Mouse (Mus musculus): ENCODE data around the gene Thsd7a. TPM values are rescaled to one million over a fixed set of nuclear protein-coding genes. Genes with fewer than 3 reads are reported as not detected.

The Thsd7a gene
- polyA plus RNA-seq, 1 experiment from 2014 or later, result 3.6 TPM

- ATAC-seq (ENCODE audit: insufficient number of reproducible peaks, insufficient read depth, low FRiP score, low TSS enrichment, low read depth), result no peak
- no peak overlapping the region for H3K4me3 ChIP-seq
These were observed 309.6 kb downstream of the Thsd7a start for GRCm38 (mm10) chr6:12439561-12439960.

GRCm38 (mm10) chr6:12419070-12419469 is 330.1 kb downstream of the Thsd7a start:
- no peak for ATAC-seq (ENCODE audit: insufficient number of reproducible peaks, insufficient read depth, low FRiP score, low TSS enrichment, low read depth)
- H3K4me1 ChIP-seq, result no peaks in the 10 kb centered on the region
- H3K27me3 ChIP-seq, result no peaks in the 10 kb centered on the region
- no peaks in the 10 kb centered on the region for H3K36me3 ChIP-seq
- H3K27ac ChIP-seq, result no peak overlapping the region
- WGBS, result 90% methylated on average over 10 of the region's 10 CpGs
- H3K9ac ChIP-seq, result no peak overlapping the region
- no peak overlapping the region for H3K4me3 ChIP-seq
- no peak overlapping the region for H3K4me2 ChIP-seq
- H3K9me3 ChIP-seq, result no peaks in the 10 kb centered on the region

More at GRCm38 (mm10) chr6:12439561-12439960, 309.6 kb downstream of the Thsd7a start:
- Histone ChIP-seq H3K9ac (no peak overlapping the region), H3K27me3 (no peaks in the 10 kb centered on the region), H3K4me2 (no peak overlapping the region), H3K36me3 (no peaks in the 10 kb centered on the region), H3K4me1 (no peaks in the 10 kb centered on the region), H3K9me3 (no peaks in the 10 kb centered on the region), H3K27ac (no peak overlapping the region)

- H3K27me3 ChIP-seq, result no peaks in the 10 kb centered on the region
- WGBS, result 53% methylated on average over 4 of the region's 4 CpGs
- no peaks in the 10 kb centered on the region for H3K9me3 ChIP-seq
- no peak overlapping the region for H3K27ac ChIP-seq
- H3K9ac ChIP-seq, result no peak overlapping the region
- no peaks in the 10 kb centered on the region for H3K36me3 ChIP-seq
- H3K4me3 ChIP-seq, result no peak overlapping the region
- ATAC-seq (ENCODE audit: insufficient number of reproducible peaks, insufficient read depth, low FRiP score, low TSS enrichment, low read depth), result no peak
- no peak overlapping the region for H3K4me2 ChIP-seq
- no peaks in the 10 kb centered on the region for H3K4me1 ChIP-seq
These were observed 332.2 kb downstream of the Thsd7a start for GRCm38 (mm10) chr6:12416976-12417375.

GRCm38 (mm10) chr6:12404441-12404840 is 344.8 kb downstream of the Thsd7a start:
- Histone ChIP-seq H3K27me3 (no peaks in the 10 kb centered on the region), H3K9ac (no peak overlapping the region), H3K9me3 (no peaks in the 10 kb centered on the region), H3K4me2 (no peak overlapping the region), H3K27ac (no peak overlapping the region), H3K36me3 (no peaks in the 10 kb centered on the region), H3K4me3 (no peak overlapping the region), H3K4me1 (no peaks in the 10 kb centered on the region)
- 73% methylated on average over 2 of the region's 2 CpGs for WGBS
- no peak for ATAC-seq (ENCODE audit: insufficient number of reproducible peaks, insufficient read depth, low FRiP score, low TSS enrichment, low read depth)

GRCm38 (mm10) chr6:12402996-12403395 is 346.2 kb downstream of the Thsd7a start:
- Histone ChIP-seq H3K36me3 (no peaks in the 10 kb centered on the region), H3K27ac (no peak overlapping the region), H3K4me2 (no peak overlapping the region), H3K9ac (no peak overlapping the region), H3K4me3 (no peak overlapping the region), H3K9me3 (no peaks in the 10 kb centered on the region), H3K27me3 (no peaks in the 10 kb centered on the region), H3K4me1 (no peaks in the 10 kb centered on the region)
- no peak for ATAC-seq (ENCODE audit: insufficient number of reproducible peaks, insufficient read depth, low FRiP score, low TSS enrichment, low read depth)
- WGBS, result 74% methylated on average over 1 of the region's 1 CpGs

- WGBS, result 92% methylated on average over 8 of the region's 8 CpGs
- no peak overlapping the region for H3K4me3 ChIP-seq
These were observed 351.3 kb downstream of the Thsd7a start for GRCm38 (mm10) chr6:12397776-12398522.

GRCm38 (mm10) chr6:12393574-12394380 is 355.4 kb downstream of the Thsd7a start:
- no peaks in the 10 kb centered on the region for H3K27me3 ChIP-seq
- H3K4me1 ChIP-seq, result no peaks in the 10 kb centered on the region
- no peak overlapping the region for H3K27ac ChIP-seq
- no peak overlapping the region for H3K4me2 ChIP-seq
- H3K9me3 ChIP-seq, result no peaks in the 10 kb centered on the region
- H3K36me3 ChIP-seq, result no peaks in the 10 kb centered on the region
- no peak overlapping the region for H3K4me3 ChIP-seq
- H3K9ac ChIP-seq, result no peak overlapping the region
- 48% methylated on average over 2 of the region's 2 CpGs for WGBS
- ATAC-seq (ENCODE audit: insufficient number of reproducible peaks, insufficient read depth, low FRiP score, low TSS enrichment, low read depth), result no peak

More at GRCm38 (mm10) chr6:12397776-12398522, 351.3 kb downstream of the Thsd7a start:
- Histone ChIP-seq H3K36me3 (no peaks in the 10 kb centered on the region), H3K9ac (no peak overlapping the region), H3K9me3 (no peaks in the 10 kb centered on the region), H3K27ac (no peak overlapping the region), H3K27me3 (no peaks in the 10 kb centered on the region), H3K4me1 (no peaks in the 10 kb centered on the region), H3K4me2 (no peak overlapping the region)
- no peak for ATAC-seq (ENCODE audit: insufficient number of reproducible peaks, insufficient read depth, low FRiP score, low TSS enrichment, low read depth)

- WGBS, result 90% methylated on average over 1 of the region's 1 CpGs
- Histone ChIP-seq H3K27me3 (no peaks in the 10 kb centered on the region), H3K4me1 (no peaks in the 10 kb centered on the region), H3K9me3 (no peaks in the 10 kb centered on the region), H3K4me3 (no peak overlapping the region), H3K9ac (no peak overlapping the region), H3K27ac (no peak overlapping the region), H3K36me3 (no peaks in the 10 kb centered on the region), H3K4me2 (no peak overlapping the region)
- ATAC-seq (ENCODE audit: insufficient number of reproducible peaks, insufficient read depth, low FRiP score, low TSS enrichment, low read depth), result no peak
These were observed 362.5 kb downstream of the Thsd7a start for GRCm38 (mm10) chr6:12386731-12387130.

GRCm38 (mm10) chr6:12385591-12385990 is 363.6 kb downstream of the Thsd7a start:
- Histone ChIP-seq H3K27me3 (no peaks in the 10 kb centered on the region), H3K27ac (no peak overlapping the region), H3K9me3 (no peaks in the 10 kb centered on the region), H3K4me3 (no peak overlapping the region), H3K4me1 (no peaks in the 10 kb centered on the region), H3K4me2 (no peak overlapping the region), H3K36me3 (no peaks in the 10 kb centered on the region), H3K9ac (no peak overlapping the region)
- ATAC-seq (ENCODE audit: insufficient number of reproducible peaks, insufficient read depth, low FRiP score, low TSS enrichment, low read depth), result no peak
- 80% methylated on average over 3 of the region's 3 CpGs for whole genome bisulfite sequencing

GRCm38 (mm10) chr6:12381136-12381778 is 368.0 kb downstream of the Thsd7a start:
- no peaks in the 10 kb centered on the region for H3K36me3 ChIP-seq
- H3K4me2 ChIP-seq, result no peak overlapping the region
- ATAC-seq (ENCODE audit: insufficient number of reproducible peaks, insufficient read depth, low FRiP score, low TSS enrichment, low read depth), result no peak
- 71% methylated on average over 6 of the region's 6 CpGs for WGBS
- no peak overlapping the region for H3K27ac ChIP-seq
- no peak overlapping the region for H3K4me3 ChIP-seq
- no peaks in the 10 kb centered on the region for H3K9me3 ChIP-seq
- H3K9ac ChIP-seq, result no peak overlapping the region
- no peaks in the 10 kb centered on the region for H3K4me1 ChIP-seq
- no peaks in the 10 kb centered on the region for H3K27me3 ChIP-seq

- Histone ChIP-seq H3K4me2 (no peak overlapping the region), H3K9me3 (no peaks in the 10 kb centered on the region), H3K27ac (no peak overlapping the region), H3K9ac (no peak overlapping the region), H3K4me1 (no peaks in the 10 kb centered on the region), H3K4me3 (no peak overlapping the region), H3K36me3 (no peaks in the 10 kb centered on the region), H3K27me3 (no peaks in the 10 kb centered on the region)
- 83% methylated on average over 2 of the region's 2 CpGs for WGBS
- no peak for ATAC-seq (ENCODE audit: insufficient number of reproducible peaks, insufficient read depth, low FRiP score, low TSS enrichment, low read depth)
These were observed 368.5 kb downstream of the Thsd7a start for GRCm38 (mm10) chr6:12380717-12381116.
